8 mouse cellular contexts compared by ENCODE assay signal in the genomic region with DNA sequence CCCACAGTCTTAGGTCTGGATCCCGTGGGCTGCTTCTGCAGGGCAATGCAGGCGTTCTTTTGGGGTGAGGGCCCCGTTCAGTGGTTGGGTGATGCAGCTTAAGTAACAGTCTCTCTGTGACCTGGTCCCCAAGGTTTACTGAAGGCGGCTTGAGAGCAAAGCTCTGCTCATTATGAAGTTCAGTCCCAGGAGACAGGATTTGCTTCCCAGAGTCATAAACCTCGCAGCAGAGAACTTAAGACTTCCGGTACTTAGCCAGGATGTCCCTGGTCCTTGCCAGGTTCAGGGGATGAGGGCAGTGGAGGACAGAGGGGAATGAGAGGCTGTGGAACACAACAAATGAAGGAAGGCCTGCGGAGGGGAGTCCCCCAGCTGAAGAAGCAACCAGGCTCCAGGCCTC. TPM values are rescaled to one million over a fixed set of nuclear protein-coding genes. Genes with fewer than 3 reads are reported as not detected.
DNase-seq lines count a peak whose midpoint lies in the region; ATAC-seq lines count a peak whose summit lies in the region.

No protein-coding gene starts in this region.

- H3K4me3 ChIP-seq in lung, embryonic 16.5 days (ENCODE audit: low read length): peak overlapping the region; percentile 50
- peak overlapping the region; percentile 33 to 38 for H3K4me3 ChIP-seq in heart, embryonic 14.5 days (ENCODE audit: control insufficient read depth in 1 of 2, insufficient read depth in 1 of 2, low read depth in 1 of 2, low read length in 2 of 2)
- peak overlapping the region; percentile 29; the same call in 1 of the 2 replicates for H3K4me3 ChIP-seq in limb, embryonic 11.5 days (ENCODE audit: low read depth, low read length)
- H3K4me3 ChIP-seq in stomach, embryonic 15.5 days (replicated peaks): peak overlapping the region; percentile 43

- H3K9me3 ChIP-seq in lung, embryonic 16.5 days (ENCODE audit: control insufficient read depth, low read length): no peaks in the 10 kb centered on the region
- no peaks in the 10 kb centered on the region for H3K9me3 ChIP-seq in heart, embryonic 14.5 days (ENCODE audit: control insufficient read depth, low read length)
- no peaks in the 10 kb centered on the region for H3K9me3 ChIP-seq in limb, embryonic 11.5 days (ENCODE audit: control insufficient read depth, low read length)
- H3K9me3 ChIP-seq in stomach, embryonic 15.5 days: no peaks in the 10 kb centered on the region

- ATAC-seq in lung, embryonic 16.5 days (ENCODE audit: low read depth): no peak
- ATAC-seq in heart, embryonic 14.5 days (ENCODE audit: insufficient number of reproducible peaks, insufficient read depth, low FRiP score, low read depth): no peak
- no peak for ATAC-seq in limb, embryonic 11.5 days (ENCODE audit: insufficient number of reproducible peaks, low FRiP score, low TSS enrichment, low read depth)
- ATAC-seq in stomach, embryonic 15.5 days (ENCODE audit: insufficient read depth, low FRiP score, low read depth): no peak

- H3K9ac ChIP-seq in lung, embryonic 16.5 days (ENCODE audit: low read length): no peak overlapping the region
- no peak overlapping the region for H3K9ac ChIP-seq in heart, embryonic 14.5 days (ENCODE audit: low read length)
- no peak overlapping the region for H3K9ac ChIP-seq in limb, embryonic 11.5 days (ENCODE audit: low read length)
- no peak overlapping the region for H3K9ac ChIP-seq in stomach, embryonic 15.5 days

- no peaks in the 10 kb centered on the region for H3K36me3 ChIP-seq in lung, embryonic 16.5 days (ENCODE audit: control insufficient read depth, insufficient read depth, low read length)
- H3K36me3 ChIP-seq in heart, embryonic 14.5 days (ENCODE audit: control insufficient read depth, insufficient read depth, low read length): no peaks in the 10 kb centered on the region
- H3K36me3 ChIP-seq in limb, embryonic 11.5 days (ENCODE audit: control insufficient read depth, insufficient read depth, low read length): no peaks in the 10 kb centered on the region
- H3K36me3 ChIP-seq in stomach, embryonic 15.5 days: no peaks in the 10 kb centered on the region

- H3K27ac ChIP-seq in lung, embryonic 16.5 days (ENCODE audit: low read length): no peak overlapping the region
- H3K27ac ChIP-seq in heart, embryonic 14.5 days (replicated peaks in 1 of 2; ENCODE audit: control insufficient read depth in 1 of 2, insufficient read depth in 1 of 2, low read depth in 2 of 2, low read length in 2 of 2): no peak overlapping the region
- H3K27ac ChIP-seq in limb, embryonic 11.5 days (replicated peaks; ENCODE audit: low read depth, low read length): no peak overlapping the region
- H3K27ac ChIP-seq in stomach, embryonic 15.5 days: no peak overlapping the region

- no peak for DNase-seq in lung, postnatal 14 days
- peak; percentile 27 for DNase-seq in limb, embryonic 11.5 days (ENCODE audit: low spot score)
- no peak for DNase-seq in spleen, postnatal 14 days (ENCODE audit: low spot score in 2 of 2)
- no peak for DNase-seq in layer of hippocampus, adult 9-10 months (ENCODE audit: low spot score)
- no peak for DNase-seq in adrenal gland, postnatal 25 days

- peak overlapping the region; percentile 78 for H3K4me2 ChIP-seq in lung, embryonic 16.5 days (ENCODE audit: low read depth, low read length)
- H3K4me2 ChIP-seq in heart, embryonic 14.5 days (ENCODE audit: low read length): peak overlapping the region; percentile 79
- peak overlapping the region; percentile 73 for H3K4me2 ChIP-seq in limb, embryonic 11.5 days (ENCODE audit: low read depth, severe bottlenecking)
- H3K4me2 ChIP-seq in stomach, embryonic 15.5 days: peak overlapping the region; percentile 78

- 0 out of 2 replicates have a peak, but pooled peaks cover 4% of the 10 kb centered on the region for H3K27me3 ChIP-seq in lung, embryonic 16.5 days (ENCODE audit: control insufficient read depth, insufficient read depth, low read depth, low read length)
- H3K27me3 ChIP-seq in heart, embryonic 14.5 days (ENCODE audit: control insufficient read depth, insufficient read depth, low read length): peaks cover 6% of the 10 kb centered on the region; the same call in 1 of the 2 replicates
- peaks cover 7% of the 10 kb centered on the region; the same call in 1 of the 2 replicates for H3K27me3 ChIP-seq in limb, embryonic 11.5 days (ENCODE audit: control insufficient read depth, insufficient read depth, low read length)
- 0 out of 2 replicates have a peak, but pooled peaks cover 4% of the 10 kb centered on the region for H3K27me3 ChIP-seq in stomach, embryonic 15.5 days (replicated peaks)

- WGBS in lung, embryonic 16.5 days: 16% methylated on average over 7 of the region's 7 CpGs
- 26% methylated on average over 7 of the region's 7 CpGs for WGBS in heart, embryonic 14.5 days
- 8% methylated on average over 7 of the region's 7 CpGs for WGBS in limb, embryonic 11.5 days
- WGBS in stomach, embryonic 15.5 days: 16% methylated on average over 7 of the region's 7 CpGs

- no peaks in the 10 kb centered on the region for H3K4me1 ChIP-seq in lung, embryonic 16.5 days (replicated peaks; ENCODE audit: control insufficient read depth, insufficient read depth, low read length)
- peaks cover 8 to 10% of the 10 kb centered on the region in 2 experiments; a peak in 3 of 4 replicates for H3K4me1 ChIP-seq in heart, embryonic 14.5 days (ENCODE audit: control insufficient read depth in 2 of 2, insufficient read depth in 2 of 2, low read length in 2 of 2)
- peaks cover 8% of the 10 kb centered on the region for H3K4me1 ChIP-seq in limb, embryonic 11.5 days (ENCODE audit: control insufficient read depth, insufficient read depth, low read length)
- peaks cover 13% of the 10 kb centered on the region; the same call in 1 of the 2 replicates for H3K4me1 ChIP-seq in stomach, embryonic 15.5 days

RNA-seq across cellular contexts. Expression of gene Loxl4, which starts 0.5 kb away (rescaled TPM):
- polyA plus RNA-seq in lung, embryonic 16.5 days (2015; fragmentation: Nextera tagmentation; extraction: Ambion mirVana): 0.67 and 0.94 TPM in 2 replicates
- 0.15 and 0.16 TPM in 2 replicates for polyA plus RNA-seq in heart, embryonic 14.5 days (2014; fragmentation: Nextera tagmentation; extraction: Ambion mirVana)
- polyA plus RNA-seq in limb, embryonic 11.5 days (2014; fragmentation: Nextera tagmentation; extraction: Ambion mirVana): 0.41 TPM in 1 of 2 replicates, not detected in the other
- 2.7 and 3.1 TPM in 2 replicates for polyA plus RNA-seq in stomach, embryonic 15.5 days (2015; fragmentation: Nextera tagmentation; extraction: Ambion mirVana)
- total RNA-seq in adrenal gland, postnatal 25 days (2021): 2.1 and 2.2 TPM in 2 replicates
